Mouse (Mus musculus): ENCODE measurements at regions not wholly inside any gene's neighbourhood (a gene's known extent, or its start where the extent isn't known, plus 50 kb on each side); places are given as distances from the start of the nearest gene placed in this dataset.

DNA sequence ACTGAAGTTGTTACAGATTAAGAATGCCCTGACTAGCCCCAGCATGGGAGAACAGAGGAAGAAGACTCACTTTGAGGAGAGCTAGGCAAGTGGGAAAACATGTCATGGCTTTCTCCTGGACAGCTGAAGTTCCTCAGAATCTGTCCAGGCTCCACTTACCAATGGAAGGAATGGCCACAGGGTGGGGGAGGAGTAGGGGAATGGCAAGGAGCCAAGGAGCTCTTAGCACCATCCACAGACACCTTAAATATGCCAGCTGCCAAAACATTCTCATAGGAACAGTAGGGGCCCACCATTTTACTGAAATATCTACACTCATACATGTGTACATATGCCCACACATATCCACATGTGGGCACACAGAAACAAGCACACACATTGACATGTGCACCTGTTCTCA, 134.9 kb upstream of the Nrp1 start:
- Histone ChIP-seq H3K4me3 (replicated peaks; ENCODE audit: low read depth, low read length) (no peak overlapping the region), H3K9ac (ENCODE audit: low read depth, low read length) (no peak overlapping the region), H3K27ac (no peak overlapping the region), H3K4me2 (ENCODE audit: low read length) (no peak overlapping the region), H3K9me3 (replicated peaks; ENCODE audit: low read length) (no peaks in the 10 kb centered on the region), H3K36me3 (ENCODE audit: insufficient read depth, low read length) (no peaks in the 10 kb centered on the region), H3K4me1 (replicated peaks; ENCODE audit: insufficient read depth, low read length) (no peaks in the 10 kb centered on the region), H3K27me3 (ENCODE audit: insufficient read depth, low read length) (no peaks in the 10 kb centered on the region)
- no peak for ATAC-seq (replicated peaks; ENCODE audit: low FRiP score, low read depth)
- DNase-seq (ENCODE audit: low spot score), result peak; percentile 9
- TF ChIP-seq CTCF (IDR thresholded peaks at IDR 0.05; ENCODE audit: low read depth), result no peak

- TF ChIP-seq CTCF (IDR thresholded peaks at IDR 0.05; ENCODE audit: low read depth), result no peak
- no peak for DNase-seq (ENCODE audit: low spot score)
- no peak for ATAC-seq (replicated peaks; ENCODE audit: low FRiP score, low read depth)
- WGBS, result 96% methylated on average over 2 of the region's 2 CpGs
- no peak overlapping the region for H3K9ac ChIP-seq (ENCODE audit: low read depth, low read length)
- no peak overlapping the region for H3K4me2 ChIP-seq (ENCODE audit: low read length)
- H3K36me3 ChIP-seq (ENCODE audit: insufficient read depth, low read length), result no peaks in the 10 kb centered on the region
- H3K27me3 ChIP-seq (ENCODE audit: insufficient read depth, low read length), result no peaks in the 10 kb centered on the region
- H3K4me3 ChIP-seq (replicated peaks; ENCODE audit: low read depth, low read length), result no peak overlapping the region
- no peaks in the 10 kb centered on the region for H3K4me1 ChIP-seq (replicated peaks; ENCODE audit: insufficient read depth, low read length)
- H3K9me3 ChIP-seq (replicated peaks; ENCODE audit: low read length), result no peaks in the 10 kb centered on the region
- H3K27ac ChIP-seq, result no peak overlapping the region
These were observed 133.3 kb upstream of the Nrp1 start for GRCm38 (mm10) chr8:128225123-128225522.

DNA sequence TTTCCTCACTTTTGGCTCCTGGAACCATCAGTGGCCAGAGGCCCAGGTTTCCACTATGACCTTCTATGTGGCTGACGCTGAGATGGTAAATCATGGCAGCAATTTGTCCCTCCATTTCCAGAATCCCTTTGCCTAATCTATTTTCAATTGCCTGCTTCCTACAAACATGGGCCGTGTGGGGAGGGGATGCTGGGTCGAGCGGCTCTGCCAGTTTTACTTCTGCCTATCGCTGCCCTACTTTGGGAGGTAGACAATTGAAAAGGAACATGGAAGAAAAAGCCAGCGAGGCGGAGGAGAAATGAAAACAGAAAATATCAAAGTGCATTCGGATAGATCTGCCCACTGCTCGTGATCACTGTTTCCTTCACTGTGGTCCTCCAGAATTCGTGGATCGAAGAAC, 123.3 kb upstream of the Nrp1 start:
- DNase-seq (ENCODE audit: low spot score), result no peak
- 59% methylated on average over 11 of the region's 11 CpGs for WGBS
- ATAC-seq (replicated peaks; ENCODE audit: low FRiP score, low read depth), result no peak
- no peaks in the 10 kb centered on the region for H3K36me3 ChIP-seq (ENCODE audit: insufficient read depth, low read length)
- H3K9ac ChIP-seq (ENCODE audit: low read depth, low read length), result no peak overlapping the region
- 0 out of 2 replicates have a peak, but pooled peaks cover 4% of the 10 kb centered on the region for H3K4me1 ChIP-seq (replicated peaks; ENCODE audit: insufficient read depth, low read length)
- no peak overlapping the region for H3K4me3 ChIP-seq (replicated peaks; ENCODE audit: low read depth, low read length)
- no peaks in the 10 kb centered on the region for H3K27me3 ChIP-seq (ENCODE audit: insufficient read depth, low read length)
- TF ChIP-seq CTCF (IDR thresholded peaks at IDR 0.05; ENCODE audit: low read depth), result no peak
- H3K27ac ChIP-seq, result no peak overlapping the region
- no peaks in the 10 kb centered on the region for H3K9me3 ChIP-seq (replicated peaks; ENCODE audit: low read length)
- no peak overlapping the region for H3K4me2 ChIP-seq (ENCODE audit: low read length)

- H3K9me3 ChIP-seq (replicated peaks; ENCODE audit: low read length), result no peaks in the 10 kb centered on the region
- H3K27me3 ChIP-seq (ENCODE audit: insufficient read depth, low read length), result no peaks in the 10 kb centered on the region
- no peak overlapping the region for H3K27ac ChIP-seq
- H3K4me2 ChIP-seq (ENCODE audit: low read length), result no peak overlapping the region
- H3K9ac ChIP-seq (ENCODE audit: low read depth, low read length), result no peak overlapping the region
- no peak for TF ChIP-seq CTCF (IDR thresholded peaks at IDR 0.05; ENCODE audit: low read depth)
- WGBS, result 63% methylated on average over 5 of the region's 5 CpGs
- H3K36me3 ChIP-seq (ENCODE audit: insufficient read depth, low read length), result no peaks in the 10 kb centered on the region
- ATAC-seq (replicated peaks; ENCODE audit: low FRiP score, low read depth) (no peak), DNase-seq (ENCODE audit: low spot score) (no peak)
- 0 out of 2 replicates have a peak, but pooled peaks cover 4% of the 10 kb centered on the region for H3K4me1 ChIP-seq (replicated peaks; ENCODE audit: insufficient read depth, low read length)
- H3K4me3 ChIP-seq (replicated peaks; ENCODE audit: low read depth, low read length), result no peak overlapping the region
These were observed 122.9 kb upstream of the Nrp1 start for GRCm38 (mm10) chr8:128235527-128235926.

- Histone ChIP-seq H3K9me3 (replicated peaks; ENCODE audit: low read length) (no peaks in the 10 kb centered on the region), H3K27me3 (ENCODE audit: insufficient read depth, low read length) (no peaks in the 10 kb centered on the region), H3K27ac (no peak overlapping the region), H3K9ac (ENCODE audit: low read depth, low read length) (no peak overlapping the region), H3K36me3 (ENCODE audit: insufficient read depth, low read length) (no peaks in the 10 kb centered on the region), H3K4me3 (replicated peaks; ENCODE audit: low read depth, low read length) (no peak overlapping the region), H3K4me2 (ENCODE audit: low read length) (no peak overlapping the region), H3K4me1 (replicated peaks; ENCODE audit: insufficient read depth, low read length) (0 out of 2 replicates have a peak, but pooled peaks cover 4% of the 10 kb centered on the region)
- WGBS, result 85% methylated on average over 2 of the region's 2 CpGs
- ATAC-seq (replicated peaks; ENCODE audit: low FRiP score, low read depth) (no peak), DNase-seq (ENCODE audit: low spot score) (no peak)
- TF ChIP-seq CTCF (IDR thresholded peaks at IDR 0.05; ENCODE audit: low read depth), result no peak
These were observed 122.3 kb upstream of the Nrp1 start for GRCm38 (mm10) chr8:128236097-128236496.

DNA sequence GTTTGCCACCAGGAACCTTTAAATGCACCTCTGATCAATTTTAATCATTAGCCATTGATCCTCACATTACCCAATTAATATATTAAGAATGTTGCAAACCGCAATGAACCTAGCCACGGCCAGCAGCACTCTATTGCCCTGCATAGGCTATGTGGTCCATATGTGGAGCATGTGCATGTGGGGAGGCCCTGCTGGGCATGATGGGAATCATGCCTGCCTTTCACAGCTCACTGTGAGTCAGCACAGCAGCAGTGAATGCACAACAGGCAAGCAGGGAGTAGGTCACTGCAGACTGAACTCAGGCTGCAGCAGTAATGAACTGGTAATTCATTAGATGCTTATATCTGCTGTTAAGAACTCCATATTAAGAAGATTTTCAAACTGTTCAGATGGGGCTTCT, 119.5 kb upstream of the Nrp1 start:
- DNase-seq (ENCODE audit: low spot score) (no peak), ATAC-seq (replicated peaks; ENCODE audit: low FRiP score, low read depth) (no peak)
- no peak overlapping the region for H3K4me2 ChIP-seq (ENCODE audit: low read length)
- 0 out of 2 replicates have a peak, but pooled peaks cover 4% of the 10 kb centered on the region for H3K4me1 ChIP-seq (replicated peaks; ENCODE audit: insufficient read depth, low read length)
- H3K27ac ChIP-seq, result no peak overlapping the region
- H3K9me3 ChIP-seq (replicated peaks; ENCODE audit: low read length), result no peaks in the 10 kb centered on the region
- no peak overlapping the region for H3K9ac ChIP-seq (ENCODE audit: low read depth, low read length)
- H3K27me3 ChIP-seq (ENCODE audit: insufficient read depth, low read length), result no peaks in the 10 kb centered on the region
- TF ChIP-seq CTCF (IDR thresholded peaks at IDR 0.05; ENCODE audit: low read depth), result no peak
- H3K4me3 ChIP-seq (replicated peaks; ENCODE audit: low read depth, low read length), result no peak overlapping the region
- WGBS, result 94% methylated on average over 2 of the region's 2 CpGs
- no peaks in the 10 kb centered on the region for H3K36me3 ChIP-seq (ENCODE audit: insufficient read depth, low read length)

- H3K9me3 ChIP-seq (replicated peaks; ENCODE audit: low read length), result no peaks in the 10 kb centered on the region
- H3K27ac ChIP-seq, result no peak overlapping the region
- DNase-seq (ENCODE audit: low spot score) (no peak), ATAC-seq (replicated peaks; ENCODE audit: low FRiP score, low read depth) (no peak)
- H3K4me3 ChIP-seq (replicated peaks; ENCODE audit: low read depth, low read length), result no peak overlapping the region
- H3K4me1 ChIP-seq (replicated peaks; ENCODE audit: insufficient read depth, low read length), result 0 out of 2 replicates have a peak, but pooled peaks cover 1% of the 10 kb centered on the region
- no peak for TF ChIP-seq CTCF (IDR thresholded peaks at IDR 0.05; ENCODE audit: low read depth)
- no peaks in the 10 kb centered on the region for H3K36me3 ChIP-seq (ENCODE audit: insufficient read depth, low read length)
- H3K27me3 ChIP-seq (ENCODE audit: insufficient read depth, low read length), result no peaks in the 10 kb centered on the region
- no peak overlapping the region for H3K9ac ChIP-seq (ENCODE audit: low read depth, low read length)
- no peak overlapping the region for H3K4me2 ChIP-seq (ENCODE audit: low read length)
- 43% methylated on average over 1 of the region's 1 CpGs for WGBS
These were observed 118.6 kb upstream of the Nrp1 start for GRCm38 (mm10) chr8:128239783-128240182.
